8 mouse cellular contexts compared by ENCODE assay signal in genomic region chr12:15814249-15815081, GRCm38 (mm10). TPM values are rescaled to one million over a fixed set of nuclear protein-coding genes. Genes with fewer than 3 reads are reported as not detected.
DNase-seq lines count a peak whose midpoint lies in the region; ATAC-seq and TF ChIP-seq lines count a peak whose summit lies in the region.

No protein-coding gene starts in this region.

- no peak overlapping the region for H3K27ac ChIP-seq in liver, embryonic 13.5 days
- H3K27ac ChIP-seq in neural tube, embryonic 13.5 days (replicated peaks), result peak overlapping the region; percentile 99
- peak overlapping the region; percentile 68 for H3K27ac ChIP-seq in thymus, adult 2 months (ENCODE audit: control insufficient read depth, insufficient read depth, low read length)

- H3K4me3 ChIP-seq in liver, embryonic 13.5 days (replicated peaks), result peak overlapping the region; percentile 67
- H3K4me3 ChIP-seq in neural tube, embryonic 13.5 days, result peak overlapping the region; percentile 86
- H3K4me3 ChIP-seq in thymus, adult 2 months (ENCODE audit: control insufficient read depth, insufficient read depth, low read length), result peak overlapping the region; percentile 87

- TF ChIP-seq POLR2A in thymus, adult 2 months (IDR thresholded peaks at IDR 0.05; ENCODE audit: control insufficient read depth, extremely low read depth, insufficient read depth, low read length, poor library complexity), result no peak

- TF ChIP-seq CTCF in thymus, adult 2 months (IDR thresholded peaks at IDR 0.05; ENCODE audit: borderline replicate concordance, control insufficient read depth, extremely low read depth, insufficient read depth, low read length, poor library complexity), result 0 out of 2 replicates have a peak, but pooled peaks have one; percentile 44

- peaks cover 28% of the 10 kb centered on the region for H3K4me1 ChIP-seq in liver, embryonic 13.5 days (replicated peaks)
- H3K4me1 ChIP-seq in neural tube, embryonic 13.5 days (replicated peaks), result peaks cover 44% of the 10 kb centered on the region
- H3K4me1 ChIP-seq in thymus, adult 2 months (replicated peaks; ENCODE audit: control insufficient read depth, insufficient read depth, low read length), result peaks cover 22% of the 10 kb centered on the region

- peaks cover 54% of the 10 kb centered on the region for H3K27me3 ChIP-seq in liver, embryonic 13.5 days
- no peaks in the 10 kb centered on the region for H3K27me3 ChIP-seq in neural tube, embryonic 13.5 days
- H3K27me3 ChIP-seq in thymus, adult 2 months (ENCODE audit: control insufficient read depth, insufficient read depth, low read length), result no peaks in the 10 kb centered on the region

- peak; percentile 30 to 31 for DNase-seq in cerebellum, postnatal 4 days (ENCODE audit: low spot score in 2 of 2)
- DNase-seq in cerebellum, adult 9-10 months, result no peak
- DNase-seq in adrenal gland, postnatal 10 days, result peak; percentile 49
- peak; percentile 42 for DNase-seq in forelimb bud, embryonic 11.5 days (ENCODE audit: low read depth, low spot score)
- DNase-seq in hindlimb bud, embryonic 11.5 days (ENCODE audit: extremely low spot score, low read depth, low spot score), result peak; percentile 26
- DNase-seq in liver, embryonic 13.5 days, result no peak
- DNase-seq in thymus, adult 2 months, result peak; percentile 65

- under 1% methylated on average over 32 of the region's 32 CpGs for WGBS in liver, embryonic 13.5 days (ENCODE audit: insufficient replicate concordance)
- WGBS in neural tube, embryonic 13.5 days, result under 1% methylated on average over 32 of the region's 32 CpGs
- WGBS in thymus, adult 2 months, result 4% methylated on average over 32 of the region's 32 CpGs

- H3K4me2 ChIP-seq in liver, embryonic 13.5 days, result peak overlapping the region; percentile 88
- H3K4me2 ChIP-seq in neural tube, embryonic 13.5 days, result peak overlapping the region; percentile 78

- H3K9ac ChIP-seq in liver, embryonic 13.5 days, result peak overlapping the region; percentile 68
- H3K9ac ChIP-seq in neural tube, embryonic 13.5 days, result peak overlapping the region; percentile 99

- no peak for ATAC-seq in liver, embryonic 13.5 days (ENCODE audit: low read depth)
- ATAC-seq in neural tube, embryonic 13.5 days (ENCODE audit: low read depth), result no peak

- no peaks in the 10 kb centered on the region for H3K9me3 ChIP-seq in liver, embryonic 13.5 days (replicated peaks)
- no peaks in the 10 kb centered on the region for H3K9me3 ChIP-seq in neural tube, embryonic 13.5 days

- H3K36me3 ChIP-seq in liver, embryonic 13.5 days, result no peaks in the 10 kb centered on the region; the same call in 1 of the 2 replicates
- peaks cover 5% of the 10 kb centered on the region for H3K36me3 ChIP-seq in neural tube, embryonic 13.5 days
- no peaks in the 10 kb centered on the region for H3K36me3 ChIP-seq in thymus, adult 2 months (ENCODE audit: control insufficient read depth, insufficient read depth, low read length)

RNA-seq across cellular contexts. Expression of gene Trib2, which starts 2.3 kb away (rescaled TPM):
- total RNA-seq in adrenal gland, postnatal 10 days (2021), result 10 to 100 TPM; 24.8 to 25.1 TPM
- polyA plus RNA-seq in liver, embryonic 13.5 days (2015; fragmentation: Nextera tagmentation; extraction: Ambion mirVana), result 2.8 and 3.4 TPM in 2 replicates
- polyA plus RNA-seq in neural tube, embryonic 13.5 days (2015; fragmentation: Nextera tagmentation; extraction: Ambion mirVana), result 118 and 128 TPM in 2 replicates
- 46.3 and 49.5 TPM in 2 replicates for polyA plus RNA-seq in thymus, adult 2 months (2012; rRNA removed)

Comparison
In these comparisons a context has a peak if more than half of its experiments do, and no peak if none do; other contexts are left out.
1. DNase-seq: peak in cerebellum, postnatal 4 days (2 of 2), adrenal gland, postnatal 10 days (single experiment), forelimb bud, embryonic 11.5 days (single experiment), hindlimb bud, embryonic 11.5 days (single experiment) and thymus, adult 2 months (single experiment); none in cerebellum, adult 9-10 months (single experiment) and liver, embryonic 13.5 days (single experiment).
2. RNA of gene Trib2, which starts 2.3 kb away (polyA plus RNA-seq): 118 to 128 TPM in neural tube, embryonic 13.5 days and 46.3 to 49.5 TPM in thymus, adult 2 months; 2.8 to 3.4 TPM in liver, embryonic 13.5 days; every median in the first group is over 10 times any median in the second.
3. Peak in every context shown above with its lines, with median percentiles within 50 percentile points of each other: H3K4me3 ChIP-seq.